Mouse (Mus musculus) stomach, postnatal 0 days (tissue): ENCODE results near the gene Card19. TPM values are rescaled to one million over a fixed set of nuclear protein-coding genes. Genes with fewer than 3 reads are reported as not detected.
A peak's percentile ranks its signal among the peaks of the same experiment; 100 is the strongest.

Source experiments
- ATAC-seq: fragments of 200-750 bp; cut with Nextera tagmentation; 2 replicates; pipeline ENCODE4 v1.8.0; 2017; ENCODE audit not compliant: low FRiP score, low TSS enrichment
- DNase-seq: peaks from one replicate; pipeline ENCODE4 v3.0.0-alpha.2; 2016; ENCODE audit warnings: low spot score
- H3K27ac ChIP-seq: fragments of 300-500 bp; sonication (generic); replicated peaks from 2 replicates; pipeline ENCODE4 v1.5.1; 2014; ENCODE audit warnings: mild to moderate bottlenecking, control low read depth
- H3K27me3 ChIP-seq: fragments of 300-500 bp; sonication (generic); 2 replicates; pipeline ENCODE4 v1.6.1; 2014; ENCODE audit warnings: low read length; ENCODE audit not compliant: control insufficient read depth, insufficient read depth
- H3K36me3 ChIP-seq: fragments of 300-500 bp; sonication (generic); 2 replicates; pipeline ENCODE4 v1.6.1; 2014; ENCODE audit warnings: low read length, mixed read lengths; ENCODE audit not compliant: control insufficient read depth, insufficient read depth
- H3K4me1 ChIP-seq: fragments of 300-500 bp; sonication (generic); replicated peaks from 2 replicates; pipeline ENCODE4 v1.6.1; 2014; ENCODE audit warnings: antibody characterized with exemption; ENCODE audit not compliant: control insufficient read depth, insufficient read depth
- H3K4me2 ChIP-seq: fragments of 300-500 bp; sonication (generic); replicated peaks from 2 replicates; pipeline ENCODE4 v1.6.1; 2014; ENCODE audit warnings: low read depth, mild to moderate bottlenecking, control low read depth, moderate library complexity
- H3K4me3 ChIP-seq: fragments of 300-500 bp; sonication (generic); 2 replicates; pipeline ENCODE4 v1.5.1; 2014; ENCODE audit warnings: low read depth, low read length, control low read depth
- H3K9ac ChIP-seq: fragments of 300-500 bp; sonication (generic); 2 replicates; pipeline ENCODE4 v1.6.1; 2014; ENCODE audit warnings: mild to moderate bottlenecking, low read length, control low read depth, mixed read lengths
- H3K9me3 ChIP-seq: fragments of 300-500 bp; sonication (generic); 2 replicates; pipeline ENCODE4 v1.6.1; 2016; ENCODE audit warnings: low read length; ENCODE audit not compliant: control insufficient read depth
- CTCF ChIP-seq: IDR thresholded peaks from 2 replicates; pipeline ENCODE4 v1.5.1; 2016; ENCODE audit warnings: antibody characterized with exemption, low read depth, mild to moderate bottlenecking, moderate library complexity
- EP300 ChIP-seq: optimal IDR thresholded peaks from 2 replicates; pipeline ENCODE3; 2016; ENCODE audit warnings: antibody characterized with exemption
- WGBS: fragments of 180-500 bp; shearing (Covaris S2); extraction: QIAGEN DNeasy Blood & Tissue Kit; methylation state at CpG from one replicate; pipeline ENCODE4 v1.1.7; 2014; 5-methylcytosine and 5-hydroxymethylcytosine counted together
- polyA plus RNA-seq: library from polyadenylated mRNA; unstranded; fragments of >200 nt; fragmentation: Nextera tagmentation; extraction: Ambion mirVana; gene quantifications from 2 replicates; pipeline ENCODE4 v1.2.1, GENCODE M21; 2015

The Card19 gene
- polyA plus RNA-seq, 1 experiment from 2014 or later, result 86.2 TPM

DNA sequence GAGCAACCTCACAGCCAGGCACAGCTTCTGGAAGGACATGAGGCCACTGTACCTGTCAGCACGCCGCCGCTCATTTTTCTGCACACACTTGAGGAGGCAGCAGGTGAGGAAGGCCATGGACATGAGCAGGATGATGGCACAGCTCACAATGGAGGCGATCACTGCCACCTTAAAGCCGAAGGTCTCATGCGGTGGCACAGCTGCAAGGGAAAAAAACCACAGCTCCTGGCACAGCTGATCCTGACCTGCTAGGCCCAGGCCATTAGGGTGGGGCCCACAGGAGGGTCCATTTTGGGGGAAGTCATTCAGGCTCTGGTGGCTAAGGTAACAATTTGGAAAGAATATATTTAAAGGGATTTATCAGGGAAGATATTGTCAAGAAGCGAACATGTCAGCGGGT is 22.9 kb upstream of the Card19 start:
- no peaks in the 10 kb centered on the region for H3K27me3 ChIP-seq
- no peak overlapping the region for H3K4me3 ChIP-seq
- no peak overlapping the region for H3K4me2 ChIP-seq
- H3K4me1 ChIP-seq, result no peaks in the 10 kb centered on the region
- ATAC-seq (no peak), DNase-seq (no peak)
- WGBS, result 93% methylated on average over 8 of the region's 8 CpGs
- H3K27ac ChIP-seq, result no peak overlapping the region
- no peak for TF ChIP-seq CTCF
- no peak for TF ChIP-seq EP300
- no peak overlapping the region for H3K9ac ChIP-seq
- no peaks in the 10 kb centered on the region for H3K36me3 ChIP-seq
- no peaks in the 10 kb centered on the region for H3K9me3 ChIP-seq

DNA sequence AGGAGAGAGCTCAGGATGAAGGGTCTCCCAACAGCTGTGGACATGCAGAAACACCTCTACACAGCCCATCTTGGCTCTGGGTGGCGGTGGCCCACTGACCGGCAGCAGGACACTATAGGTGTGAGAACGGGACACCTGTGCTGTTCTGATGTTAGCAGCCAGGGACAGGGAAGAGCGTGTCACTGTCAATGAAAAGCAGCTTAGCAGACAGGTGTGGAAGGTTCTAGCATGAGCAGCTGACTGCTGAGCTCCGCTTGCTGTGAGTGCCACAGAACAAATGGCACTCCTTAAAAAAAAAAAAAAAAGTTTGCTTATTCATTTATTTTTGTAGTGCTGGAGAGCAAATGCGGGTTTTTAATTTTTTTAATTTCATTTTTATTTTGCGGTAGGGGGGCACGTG is 21.8 kb upstream of the Card19 start:
- no peaks in the 10 kb centered on the region for H3K4me1 ChIP-seq
- H3K27ac ChIP-seq, result no peak overlapping the region
- H3K9ac ChIP-seq, result no peak overlapping the region
- no peak overlapping the region for H3K4me3 ChIP-seq
- no peaks in the 10 kb centered on the region for H3K27me3 ChIP-seq
- no peak for TF ChIP-seq EP300
- ATAC-seq (no peak), DNase-seq (no peak)
- H3K9me3 ChIP-seq, result no peaks in the 10 kb centered on the region
- 83% methylated on average over 8 of the region's 8 CpGs for WGBS
- no peak overlapping the region for H3K4me2 ChIP-seq
- no peaks in the 10 kb centered on the region for H3K36me3 ChIP-seq

DNA sequence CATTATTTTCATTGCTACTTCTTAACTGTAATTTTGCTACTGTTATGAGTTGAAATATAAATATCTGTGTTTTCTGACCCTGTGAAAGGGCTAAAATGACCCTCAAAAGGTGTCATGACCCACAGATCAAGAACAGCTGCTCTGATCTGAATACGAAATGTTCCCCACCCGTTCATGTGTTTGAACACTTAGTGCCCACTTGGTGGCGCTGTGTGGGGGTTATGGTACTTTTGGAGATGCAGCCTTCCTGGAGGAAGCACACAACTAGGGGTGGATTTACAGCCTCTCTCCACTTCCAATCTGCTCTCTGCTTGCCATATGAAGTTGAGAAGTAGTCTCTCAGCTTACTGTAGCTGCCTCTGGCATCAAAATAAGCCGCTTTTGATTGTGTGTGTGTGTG is 18.9 kb upstream of the Card19 start:
- no peak overlapping the region for H3K27ac ChIP-seq
- 92% methylated on average over 4 of the region's 4 CpGs for WGBS
- ATAC-seq (no peak), DNase-seq (no peak)
- TF ChIP-seq CTCF (peak; percentile 34; the same call in 1 of the 2 replicates), EP300 (no peak)
- H3K27me3 ChIP-seq, result no peaks in the 10 kb centered on the region
- H3K36me3 ChIP-seq, result no peaks in the 10 kb centered on the region
- no peaks in the 10 kb centered on the region for H3K4me1 ChIP-seq
- no peaks in the 10 kb centered on the region for H3K9me3 ChIP-seq
- no peak overlapping the region for H3K4me2 ChIP-seq
- no peak overlapping the region for H3K9ac ChIP-seq
- no peak overlapping the region for H3K4me3 ChIP-seq

DNA sequence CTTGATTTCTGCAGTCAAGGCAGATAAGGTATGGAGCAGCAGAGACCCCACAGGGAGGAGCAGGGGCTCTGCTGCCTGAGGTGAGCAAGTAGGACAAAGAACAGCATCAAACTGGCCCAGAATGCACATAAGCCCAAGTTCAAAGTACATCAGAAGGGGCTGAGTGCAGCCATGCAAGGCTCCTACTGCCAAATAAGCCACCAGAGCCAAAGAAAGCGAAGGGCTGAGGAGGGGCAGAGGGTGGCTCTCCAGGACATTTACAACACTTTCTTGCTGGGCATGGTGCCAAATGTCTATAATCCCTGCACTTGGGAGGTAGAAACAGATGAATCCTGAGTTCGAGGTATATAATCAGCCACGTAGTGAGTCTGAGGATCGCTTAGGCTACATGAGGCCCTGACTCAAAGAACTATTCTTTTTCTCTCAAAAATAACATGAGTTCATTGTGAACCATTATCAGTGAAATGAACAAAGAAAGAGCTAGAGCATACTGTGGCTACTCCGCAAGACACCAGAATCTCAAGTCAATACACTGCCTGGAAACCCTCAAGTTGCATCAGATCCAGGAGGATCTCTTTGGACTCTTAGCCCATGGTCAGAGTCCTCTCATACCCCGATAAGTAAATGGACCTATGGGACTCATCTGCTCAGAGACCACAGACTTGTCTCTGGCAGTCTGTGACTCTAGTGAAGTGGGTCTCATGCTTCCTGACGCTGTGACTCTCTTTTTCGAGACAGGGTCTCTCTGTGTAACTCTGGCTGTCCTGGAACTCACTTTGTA is 18.1 kb upstream of the Card19 start:
- no peak overlapping the region for H3K4me3 ChIP-seq
- H3K9ac ChIP-seq, result no peak overlapping the region

DNA sequence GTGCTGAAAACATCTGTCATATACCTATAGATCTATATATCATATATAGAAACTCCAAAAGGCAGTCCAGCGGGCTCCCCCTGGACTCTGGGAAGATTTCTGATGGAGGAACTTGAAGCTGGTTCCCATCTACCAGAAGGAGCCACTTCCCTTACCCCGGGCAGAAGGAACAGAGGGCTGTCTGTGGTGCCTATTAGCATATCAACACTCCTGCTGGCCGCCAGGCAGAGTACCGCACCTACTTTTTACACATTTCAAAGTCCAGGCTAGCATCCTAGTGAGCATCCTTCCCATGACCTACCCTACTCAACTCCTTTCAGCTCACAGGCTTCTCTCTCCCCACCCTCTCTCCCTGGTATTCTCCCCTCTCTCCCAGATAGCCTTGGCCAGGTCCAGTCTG is 9.8 kb upstream of the Card19 start:
- no peaks in the 10 kb centered on the region for H3K27me3 ChIP-seq
- H3K4me2 ChIP-seq, result no peak overlapping the region
- no peak for DNase-seq
- H3K27ac ChIP-seq, result no peak overlapping the region
- H3K4me1 ChIP-seq, result no peaks in the 10 kb centered on the region
- H3K9me3 ChIP-seq, result no peaks in the 10 kb centered on the region
- 40% methylated on average over 4 of the region's 4 CpGs for WGBS
- ATAC-seq, result 0 out of 2 replicates have a peak, but pooled peaks have one; percentile 35
- H3K36me3 ChIP-seq, result no peaks in the 10 kb centered on the region
- no peak for TF ChIP-seq CTCF
- TF ChIP-seq EP300, result no peak
- H3K9ac ChIP-seq, result no peak overlapping the region
- H3K4me3 ChIP-seq, result no peak overlapping the region

More for the DNA sequence above, 18.1 kb upstream of the Card19 start:
- Histone ChIP-seq H3K36me3 (no peaks in the 10 kb centered on the region), H3K27me3 (no peaks in the 10 kb centered on the region), H3K4me2 (no peak overlapping the region), H3K9me3 (no peaks in the 10 kb centered on the region), H3K4me1 (no peaks in the 10 kb centered on the region), H3K27ac (no peak overlapping the region)
- 81% methylated on average over 8 of the region's 8 CpGs for WGBS
- no peak for TF ChIP-seq CTCF
- DNase-seq, result no peak
- no peak for ATAC-seq

GRCm38 (mm10) chr13:49225159-49225558 is 9.3 kb upstream of the Card19 start:
- Histone ChIP-seq H3K27me3 (no peaks in the 10 kb centered on the region), H3K9ac (no peak overlapping the region), H3K36me3 (no peaks in the 10 kb centered on the region), H3K9me3 (no peaks in the 10 kb centered on the region), H3K4me3 (no peak overlapping the region), H3K4me2 (no peak overlapping the region), H3K27ac (no peak overlapping the region), H3K4me1 (no peaks in the 10 kb centered on the region)
- TF ChIP-seq EP300 (no peak), CTCF (no peak)
- 58% methylated on average over 3 of the region's 3 CpGs for WGBS
- ATAC-seq (no peak), DNase-seq (no peak)
